Mouse (Mus musculus) heart, embryonic 12.5 days (tissue): Measurements from ENCODE around the gene Tmem88. TPM values are rescaled to one million over a fixed set of nuclear protein-coding genes. Genes with fewer than 3 reads are reported as not detected.
A peak's percentile ranks its signal among the peaks of the same experiment; 100 is the strongest.

Experiments
- ATAC-seq: fragments of 200-750 bp; cut with Nextera tagmentation; 2 replicates; pipeline ENCODE4 v1.8.0; 2017; ENCODE audit warnings: moderate TSS enrichment, moderate library complexity; ENCODE audit not compliant: insufficient number of reproducible peaks, low FRiP score
- H3K27ac ChIP-seq: fragments of 300-500 bp; sonication (generic); 2 replicates; pipeline ENCODE4 v1.5.1; 2016; ENCODE audit warnings: mild to moderate bottlenecking, moderate library complexity; ENCODE audit not compliant: poor library complexity, severe bottlenecking
- H3K27me3 ChIP-seq: fragments of 300-500 bp; sonication (generic); replicated peaks from 2 replicates; pipeline ENCODE4 v1.6.1; 2016; ENCODE audit warnings: mild to moderate bottlenecking, moderate library complexity
- H3K36me3 ChIP-seq: fragments of 300-500 bp; sonication (generic); 2 replicates; pipeline ENCODE4 v1.6.1; 2016; ENCODE audit warnings: mild to moderate bottlenecking, moderate library complexity
- H3K4me1 ChIP-seq: fragments of 300-500 bp; sonication (generic); replicated peaks from 2 replicates; pipeline ENCODE4 v1.6.1; 2016; ENCODE audit warnings: mild to moderate bottlenecking
- H3K4me2 ChIP-seq: fragments of 300-500 bp; sonication (generic); 2 replicates; pipeline ENCODE4 v1.6.1; 2016; ENCODE audit warnings: mild to moderate bottlenecking, moderate library complexity
- H3K4me3 ChIP-seq: fragments of 300-500 bp; sonication (generic); 2 replicates; pipeline ENCODE4 v1.5.1; 2016; ENCODE audit warnings: mild to moderate bottlenecking
- H3K9ac ChIP-seq: fragments of 300-500 bp; sonication (generic); 2 replicates; pipeline ENCODE4 v1.6.1; 2016; ENCODE audit warnings: mild to moderate bottlenecking, moderate library complexity
- H3K9me3 ChIP-seq: fragments of 300-500 bp; sonication (generic); replicated peaks from 2 replicates; pipeline ENCODE4 v1.6.1; 2016; ENCODE audit warnings: mild to moderate bottlenecking, moderate library complexity
- WGBS: fragments of 180-500 bp; shearing (Covaris S2); methylation state at CpG from one replicate; pipeline ENCODE4 v1.1.7; 2016; 5-methylcytosine and 5-hydroxymethylcytosine counted together
- polyA plus RNA-seq: library from polyadenylated mRNA; unstranded; fragments of >200 nt; fragmentation: Nextera tagmentation; extraction: Ambion mirVana; gene quantifications from 2 replicates; pipeline ENCODE4 v1.2.1, GENCODE M21; 2016

Gene Tmem88
- polyA plus RNA-seq, 1 experiment from 2014 or later: 35.7 TPM

DNA sequence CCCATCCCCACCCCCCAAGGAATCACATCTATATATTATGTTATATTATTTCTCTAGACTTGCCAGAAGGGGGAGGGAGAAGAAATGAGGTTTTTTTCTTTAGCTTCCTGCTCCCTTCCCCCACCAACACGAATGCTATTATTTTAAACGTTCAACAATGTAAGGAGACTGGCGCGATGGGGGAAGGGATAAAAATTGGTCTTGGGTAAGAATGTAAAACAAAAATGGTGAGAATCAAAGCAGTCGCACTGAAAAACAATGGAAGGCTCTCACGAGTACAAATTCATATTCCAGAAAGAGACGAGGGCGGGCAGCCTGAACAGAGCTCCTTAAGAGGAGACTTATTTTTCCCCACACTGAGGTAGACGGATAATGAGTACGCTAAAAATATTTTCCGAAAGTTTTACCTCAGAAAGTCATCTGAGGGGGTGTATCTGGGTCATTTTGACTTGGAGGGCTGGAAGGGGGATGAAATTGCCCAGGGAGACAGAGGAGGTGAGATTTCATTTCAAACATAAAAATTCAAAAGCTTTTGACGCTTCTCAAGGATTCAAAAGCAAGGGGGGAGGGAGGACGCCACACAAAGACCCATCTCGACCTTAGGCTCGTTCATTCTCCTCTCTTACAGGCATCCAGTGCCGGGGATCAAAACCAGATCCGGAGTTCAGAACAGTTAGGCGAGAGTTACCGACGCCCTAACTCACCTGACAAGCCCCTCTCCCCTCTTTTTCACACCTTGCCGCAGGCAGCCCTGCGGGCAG lies 31.0 kb downstream of the Tmem88 start:
- H3K9ac ChIP-seq: peak overlapping the region; percentile 100
- H3K4me2 ChIP-seq: peak overlapping the region; percentile 97
- peak overlapping the region; percentile 98 for H3K4me3 ChIP-seq
- H3K27ac ChIP-seq: peak overlapping the region; percentile 97
- no peaks in the 10 kb centered on the region for H3K9me3 ChIP-seq
- no peaks in the 10 kb centered on the region for H3K27me3 ChIP-seq
- H3K4me1 ChIP-seq: peaks cover 50% of the 10 kb centered on the region
- under 1% methylated on average over 22 of the region's 22 CpGs for WGBS
- H3K36me3 ChIP-seq: peaks cover 16% of the 10 kb centered on the region
- ATAC-seq: no peak

DNA sequence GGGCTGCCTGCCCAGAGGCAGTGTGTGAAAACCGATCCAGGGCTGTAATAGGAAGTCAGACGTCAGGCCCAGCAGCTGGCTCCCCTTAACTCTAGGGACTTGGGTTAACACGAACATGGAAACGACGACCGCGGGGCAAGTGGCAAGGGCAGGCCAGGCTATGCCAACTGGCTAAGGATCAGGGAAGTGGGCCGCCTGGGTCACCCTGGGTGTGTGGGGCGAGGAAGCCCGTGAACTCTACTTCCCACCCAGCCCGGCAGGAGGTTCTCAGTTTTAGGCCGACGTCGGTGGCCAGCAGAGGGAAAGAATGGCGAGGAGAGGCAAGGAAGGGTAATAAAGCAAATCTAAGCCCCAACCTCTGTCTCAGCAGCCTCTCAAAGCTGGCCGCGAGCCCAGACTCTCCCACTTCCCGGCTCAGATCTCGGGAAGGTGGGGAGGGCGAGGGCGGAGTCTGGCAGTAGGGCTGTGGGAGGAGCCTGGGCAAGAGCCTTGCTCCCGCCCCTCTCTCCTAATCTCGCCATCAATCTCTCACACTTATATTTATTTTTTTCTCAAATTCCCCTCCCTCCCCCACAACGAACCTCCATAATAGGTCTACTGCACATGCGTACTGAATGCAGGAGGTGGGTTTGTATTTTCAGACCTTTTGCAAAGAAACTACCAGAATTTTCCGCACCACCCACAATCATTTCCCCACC lies 31.7 kb downstream of the Tmem88 start:
- no peaks in the 10 kb centered on the region for H3K9me3 ChIP-seq
- H3K4me1 ChIP-seq: peaks cover 43% of the 10 kb centered on the region
- H3K4me3 ChIP-seq: peak overlapping the region; percentile 98
- no peaks in the 10 kb centered on the region for H3K27me3 ChIP-seq
- H3K9ac ChIP-seq: peak overlapping the region; percentile 100
- ATAC-seq: peak; percentile 85
- peak overlapping the region; percentile 97 for H3K4me2 ChIP-seq
- H3K27ac ChIP-seq: peak overlapping the region; percentile 97
- H3K36me3 ChIP-seq: peaks cover 24% of the 10 kb centered on the region
- WGBS: under 1% methylated on average over 26 of the region's 26 CpGs

DNA sequence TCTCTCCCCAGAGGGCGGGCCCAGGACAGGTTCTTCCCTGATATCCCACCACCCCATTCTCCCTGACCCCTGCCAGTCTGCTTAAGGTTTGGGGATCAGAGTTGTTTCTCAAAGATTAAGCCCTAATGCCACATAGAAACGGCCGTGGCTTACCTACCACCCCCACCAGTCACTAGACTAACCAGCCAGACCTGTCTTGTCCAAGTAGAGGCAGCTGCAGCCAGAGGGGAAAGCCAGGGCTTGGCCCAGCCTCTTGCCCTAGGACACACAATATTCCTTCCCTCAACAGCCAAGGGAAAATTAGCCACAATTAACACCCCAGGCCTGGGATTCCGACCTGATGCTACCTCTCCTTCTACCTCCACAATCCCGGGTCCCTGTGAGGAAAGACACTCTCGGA lies 32.3 kb downstream of the Tmem88 start:
- peaks cover 37% of the 10 kb centered on the region for H3K4me1 ChIP-seq
- no peak for ATAC-seq
- 32% methylated on average over 6 of the region's 6 CpGs for WGBS

DNA sequence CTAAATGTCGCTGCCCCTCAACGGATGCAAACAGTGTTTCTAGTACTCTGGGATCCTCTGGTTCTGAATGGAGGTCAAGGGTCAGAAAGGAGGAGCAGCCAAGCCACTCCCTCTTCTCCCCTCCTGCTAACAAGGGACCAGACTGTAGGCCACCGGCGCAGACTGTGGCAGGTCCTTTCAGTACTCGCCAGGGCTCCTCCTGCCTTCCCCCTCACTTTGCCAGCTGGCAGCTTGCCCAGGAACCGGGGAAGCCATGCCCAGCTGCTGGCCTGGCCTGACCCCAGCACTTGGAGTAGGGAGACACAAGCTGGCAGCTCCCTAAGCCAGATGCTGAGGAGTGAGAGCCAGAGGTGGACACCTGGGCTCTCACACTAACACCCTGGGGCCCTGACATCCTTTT lies 33.1 kb downstream of the Tmem88 start:
- peak; percentile 9; the same call in 1 of the 2 replicates for ATAC-seq
- WGBS: 2% methylated on average over 6 of the region's 6 CpGs
- peak overlapping the region; percentile 71; the same call in 1 of the 2 replicates for H3K9ac ChIP-seq
- H3K36me3 ChIP-seq: peaks cover 38% of the 10 kb centered on the region
- H3K4me2 ChIP-seq: peak overlapping the region; percentile 97
- no peaks in the 10 kb centered on the region for H3K9me3 ChIP-seq
- peak overlapping the region; percentile 5; the same call in 1 of the 2 replicates for H3K4me3 ChIP-seq
- peak overlapping the region; percentile 97 for H3K27ac ChIP-seq
- H3K27me3 ChIP-seq: no peaks in the 10 kb centered on the region
- H3K4me1 ChIP-seq: peaks cover 35% of the 10 kb centered on the region

More for the DNA sequence above, 32.3 kb downstream of the Tmem88 start:
- Histone ChIP-seq H3K9me3 (no peaks in the 10 kb centered on the region), H3K36me3 (peaks cover 30% of the 10 kb centered on the region), H3K27me3 (no peaks in the 10 kb centered on the region), H3K4me2 (peak overlapping the region; percentile 97), H3K9ac (peak overlapping the region; percentile 71), H3K27ac (peak overlapping the region; percentile 97), H3K4me3 (peak overlapping the region; percentile 98)

DNA sequence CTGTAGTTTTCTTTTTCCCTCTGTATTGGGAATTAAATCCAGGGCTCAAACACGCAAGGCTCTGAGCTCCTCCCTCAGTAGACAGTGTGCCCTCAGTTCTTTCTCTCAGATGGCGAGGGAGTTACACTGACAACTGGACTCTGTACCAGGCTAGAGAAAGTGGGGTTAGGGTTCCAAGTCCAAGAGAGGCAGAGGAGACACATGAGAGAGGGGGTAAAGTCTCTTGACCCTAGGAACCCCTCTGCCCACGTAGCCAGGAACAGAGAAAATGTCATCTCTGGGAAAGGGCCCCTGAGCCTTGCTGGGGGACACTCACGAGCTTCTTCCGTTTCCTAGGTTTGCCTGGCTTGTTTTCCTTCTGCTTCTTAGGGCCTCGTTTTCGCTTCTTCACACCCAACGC lies 33.7 kb downstream of the Tmem88 start:
- H3K4me2 ChIP-seq: peak overlapping the region; percentile 97
- H3K27ac ChIP-seq: peak overlapping the region; percentile 97
- ATAC-seq: no peak
- peaks cover 43% of the 10 kb centered on the region for H3K36me3 ChIP-seq
- no peak overlapping the region for H3K9ac ChIP-seq
- H3K9me3 ChIP-seq: no peaks in the 10 kb centered on the region
- H3K4me1 ChIP-seq: peaks cover 35% of the 10 kb centered on the region
- H3K4me3 ChIP-seq: no peak overlapping the region
- H3K27me3 ChIP-seq: no peaks in the 10 kb centered on the region
- 56% methylated on average over 8 of the region's 8 CpGs for WGBS

DNA sequence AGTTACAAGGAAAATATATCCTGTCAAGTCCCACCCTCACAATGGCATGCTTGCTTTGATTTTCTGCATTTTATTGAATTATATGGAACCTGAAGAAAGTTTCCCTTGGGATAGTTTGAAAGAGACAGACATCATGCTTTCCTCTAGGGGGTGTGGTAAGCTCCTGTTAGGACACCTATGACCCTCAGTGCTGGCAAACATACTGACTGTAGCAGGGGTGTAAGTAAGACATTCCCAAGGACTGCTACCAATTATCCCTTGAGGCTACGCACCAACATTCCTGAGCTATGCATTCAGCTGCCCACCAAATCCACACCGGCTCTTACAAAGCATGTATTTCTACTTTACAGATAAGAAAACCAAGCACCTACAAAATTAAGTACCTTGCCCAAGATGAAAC lies 35.6 kb downstream of the Tmem88 start:
- peaks cover 62% of the 10 kb centered on the region for H3K36me3 ChIP-seq
- peaks cover 26% of the 10 kb centered on the region for H3K4me1 ChIP-seq
- no peaks in the 10 kb centered on the region for H3K9me3 ChIP-seq
- ATAC-seq: no peak
- WGBS: 76% methylated on average over 2 of the region's 2 CpGs
- no peaks in the 10 kb centered on the region for H3K27me3 ChIP-seq
- H3K4me3 ChIP-seq: no peak overlapping the region
- no peak overlapping the region for H3K27ac ChIP-seq
- no peak overlapping the region for H3K9ac ChIP-seq
- no peak overlapping the region for H3K4me2 ChIP-seq

DNA sequence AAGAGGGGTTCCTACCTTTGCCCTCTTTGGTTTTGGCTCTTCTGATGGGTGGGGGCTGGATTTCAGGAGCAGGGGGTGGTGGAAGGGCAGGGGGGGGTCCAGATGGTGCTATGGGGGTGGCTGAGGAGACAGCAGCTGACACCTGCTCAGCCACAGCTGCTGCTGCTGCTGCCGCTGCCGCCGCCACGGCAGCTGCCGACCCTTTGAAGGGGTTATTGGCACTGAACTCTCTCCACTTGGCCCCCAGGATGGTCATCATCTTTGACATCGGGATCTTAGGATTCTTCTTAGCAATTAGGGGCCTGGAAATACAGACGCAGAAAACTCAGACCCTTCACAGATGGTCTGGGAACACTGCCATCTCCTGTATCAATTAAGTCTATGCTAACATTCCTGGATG lies 36.0 kb downstream of the Tmem88 start:
- Histone ChIP-seq H3K4me2 (no peak overlapping the region), H3K36me3 (peaks cover 67% of the 10 kb centered on the region), H3K9me3 (no peaks in the 10 kb centered on the region), H3K9ac (no peak overlapping the region), H3K4me3 (no peak overlapping the region), H3K4me1 (peaks cover 23% of the 10 kb centered on the region), H3K27me3 (no peaks in the 10 kb centered on the region), H3K27ac (no peak overlapping the region)
- WGBS: 78% methylated on average over 7 of the region's 7 CpGs
- ATAC-seq: no peak

DNA sequence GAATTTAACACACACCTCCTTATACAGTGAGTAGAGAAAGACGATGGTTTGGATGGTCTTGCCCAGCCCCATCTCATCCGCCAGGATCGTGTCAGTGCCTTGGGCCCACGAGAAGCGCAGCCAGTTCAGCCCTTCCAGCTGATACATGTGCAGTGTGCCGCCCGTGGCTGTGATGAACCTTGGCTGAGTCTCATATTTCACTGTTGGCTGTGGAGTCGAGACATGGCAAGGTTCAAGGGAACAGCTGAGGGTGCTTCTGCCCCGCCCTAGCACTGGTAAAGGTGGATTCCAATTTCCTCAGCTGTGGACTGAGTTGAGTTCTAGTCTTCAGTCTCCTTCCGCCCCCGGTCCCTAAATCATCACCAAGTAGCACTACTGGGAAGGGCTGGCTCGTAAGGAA lies 40.3 kb downstream of the Tmem88 start:
- H3K36me3 ChIP-seq: peaks cover 96% of the 10 kb centered on the region
- H3K27ac ChIP-seq: no peak overlapping the region
- H3K9ac ChIP-seq: no peak overlapping the region
- no peaks in the 10 kb centered on the region for H3K4me1 ChIP-seq
- ATAC-seq: no peak
- H3K4me2 ChIP-seq: no peak overlapping the region
- WGBS: 88% methylated on average over 12 of the region's 12 CpGs
- no peaks in the 10 kb centered on the region for H3K27me3 ChIP-seq
- H3K4me3 ChIP-seq: no peak overlapping the region
- no peaks in the 10 kb centered on the region for H3K9me3 ChIP-seq

DNA sequence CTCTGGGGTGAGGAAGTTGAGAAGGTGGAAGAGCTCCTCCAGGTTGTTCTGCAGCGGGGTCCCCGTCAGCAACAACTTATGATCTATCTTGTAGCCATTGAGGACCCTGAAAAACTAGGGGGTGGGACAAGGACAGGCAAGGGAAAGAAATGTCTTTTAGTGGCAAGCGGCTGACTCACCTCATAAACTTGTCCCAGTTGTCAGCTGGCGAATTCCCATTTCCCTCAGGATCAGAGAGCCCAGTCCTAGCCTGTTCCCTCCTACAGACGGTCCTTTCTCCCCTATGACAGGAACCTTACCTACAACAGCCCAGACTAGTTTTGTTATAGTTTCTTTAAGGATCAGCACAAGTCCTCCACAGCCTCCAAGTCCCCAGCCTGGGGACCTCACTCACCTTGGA lies 41.5 kb downstream of the Tmem88 start:
- ATAC-seq: no peak
- 87% methylated on average over 5 of the region's 5 CpGs for WGBS
- Histone ChIP-seq H3K4me3 (no peak overlapping the region), H3K4me2 (no peak overlapping the region), H3K9ac (no peak overlapping the region), H3K9me3 (no peaks in the 10 kb centered on the region), H3K36me3 (peaks cover 97% of the 10 kb centered on the region), H3K27me3 (no peaks in the 10 kb centered on the region), H3K27ac (no peak overlapping the region), H3K4me1 (no peaks in the 10 kb centered on the region)
